In the genomic region with DNA sequence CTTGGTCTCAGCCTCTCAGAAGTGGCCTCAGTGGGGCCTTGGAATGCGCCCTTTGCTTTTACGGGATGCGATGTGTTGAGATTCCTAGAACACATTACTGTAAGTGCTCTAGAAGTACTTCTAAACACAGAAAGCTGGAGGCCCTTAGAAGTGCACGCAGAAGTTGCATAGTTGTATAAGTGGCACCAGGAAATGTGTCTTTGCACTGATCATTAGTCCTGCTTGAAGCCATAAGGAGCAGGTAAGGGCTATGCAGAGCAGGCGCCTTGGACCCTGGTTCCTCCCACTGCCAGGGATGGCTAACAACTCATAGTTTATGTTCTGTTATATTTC, we compare ENCODE assay signal across 28 mouse cellular contexts.
"Had no signal": no experiment of that assay in that cellular context is flagged by ENCODE, and none has a peak within 500 bp of the region (broad histone marks: within the 10 kb centered on the region; RNA-seq: fewer than 3 reads in every experiment).

No protein-coding gene starts in this region.

- H3K4me2 ChIP-seq: limb, embryonic 12.5 days; limb, embryonic 13.5 days; limb, embryonic 15.5 days; liver, embryonic 11.5 days; liver, embryonic 12.5 days; liver, embryonic 13.5 days; liver, embryonic 15.5 days; lung, embryonic 14.5 days; lung, embryonic 15.5 days; midbrain, embryonic 11.5 days; midbrain, embryonic 12.5 days; midbrain, embryonic 13.5 days; midbrain, embryonic 15.5 days; neural tube, embryonic 12.5 days had no signal

- DNase-seq: layer of hippocampus, postnatal 36 days; liver; liver, embryonic 13.5 days; liver, postnatal 0 days; lung, adult 18-20 months; lung, adult 2 months; lung, embryonic 14.5 days; lung, postnatal 36 days; midbrain, embryonic 14.5 days had no signal

- H3K27me3 ChIP-seq: limb, embryonic 12.5 days; limb, embryonic 13.5 days; limb, embryonic 15.5 days; liver, embryonic 13.5 days; liver, embryonic 15.5 days; lung, embryonic 15.5 days; midbrain, embryonic 12.5 days; midbrain, embryonic 13.5 days; midbrain, embryonic 15.5 days; neural tube, embryonic 12.5 days had no signal

- H3K27ac ChIP-seq: left cerebral cortex, adult 2 months; limb, embryonic 12.5 days; limb, embryonic 13.5 days; limb, embryonic 15.5 days; liver, embryonic 12.5 days; liver, embryonic 13.5 days; liver, embryonic 14.5 days; liver, embryonic 15.5 days; lung, embryonic 15.5 days; macrophage; midbrain, embryonic 10.5 days; midbrain, embryonic 12.5 days; midbrain, embryonic 13.5 days; midbrain, embryonic 15.5 days; neural tube, embryonic 12.5 days had no signal

- H3K9me3 ChIP-seq: limb, embryonic 12.5 days; limb, embryonic 13.5 days; limb, embryonic 15.5 days; liver, embryonic 12.5 days; liver, embryonic 13.5 days; liver, embryonic 15.5 days; lung, embryonic 15.5 days; megakaryocyte, embryonic 14.5 days; midbrain, embryonic 10.5 days; midbrain, embryonic 12.5 days; midbrain, embryonic 13.5 days; midbrain, embryonic 15.5 days; neural tube, embryonic 12.5 days had no signal

- H3K36me3 ChIP-seq: limb, embryonic 12.5 days; limb, embryonic 13.5 days; limb, embryonic 15.5 days; liver, embryonic 12.5 days; liver, embryonic 13.5 days; liver, embryonic 15.5 days; lung, embryonic 15.5 days; midbrain, embryonic 10.5 days; midbrain, embryonic 12.5 days; midbrain, embryonic 13.5 days; midbrain, embryonic 15.5 days; neural tube, embryonic 12.5 days had no signal

- H3K4me3 ChIP-seq: left cerebral cortex, adult 2 months; limb, embryonic 12.5 days; limb, embryonic 13.5 days; limb, embryonic 15.5 days; liver, embryonic 12.5 days; liver, embryonic 13.5 days; liver, embryonic 15.5 days; lung, embryonic 15.5 days; megakaryocyte, embryonic 14.5 days; midbrain, embryonic 10.5 days; midbrain, embryonic 12.5 days; midbrain, embryonic 13.5 days; midbrain, embryonic 15.5 days; myocyte; neural tube, embryonic 12.5 days had no signal

- ATAC-seq: liver, embryonic 12.5 days; liver, postnatal 0 days; midbrain, embryonic 13.5 days; midbrain, embryonic 15.5 days; midbrain, embryonic 16.5 days had no signal

- H3K4me1 ChIP-seq: limb, embryonic 15.5 days had no signal

- H3K9ac ChIP-seq: limb, embryonic 12.5 days; limb, embryonic 13.5 days; limb, embryonic 15.5 days; liver, embryonic 12.5 days; liver, embryonic 13.5 days; liver, embryonic 14.5 days; liver, embryonic 15.5 days; liver, postnatal 0 days; lung, embryonic 14.5 days; lung, embryonic 15.5 days; midbrain, embryonic 12.5 days; midbrain, embryonic 13.5 days; midbrain, embryonic 15.5 days; neural tube, embryonic 12.5 days had no signal
